Mouse (Mus musculus) forebrain, embryonic 13.5 days (tissue): ENCODE results near the gene Smg9. TPM values are rescaled to one million over a fixed set of nuclear protein-coding genes. Genes with fewer than 3 reads are reported as not detected.
A peak's percentile ranks its signal among the peaks of the same experiment; 100 is the strongest.

Experiments
- ATAC-seq: fragments of 200-750 bp; cut with Nextera tagmentation; 2 replicates; pipeline ENCODE4 v1.8.0; 2017
- H3K27ac ChIP-seq: fragments of 300-500 bp; sonication (generic); 2 replicates; pipeline ENCODE4 v1.5.1; 2015; ENCODE audit warnings: inconsistent platforms, mild to moderate bottlenecking, moderate library complexity
- H3K27me3 ChIP-seq: fragments of 300-500 bp; sonication (generic); 2 replicates; pipeline ENCODE4 v1.6.1; 2015; ENCODE audit warnings: mild to moderate bottlenecking, inconsistent platforms
- H3K36me3 ChIP-seq: fragments of 300-500 bp; sonication (generic); 2 replicates; pipeline ENCODE4 v1.6.1; 2015; ENCODE audit warnings: mild to moderate bottlenecking, inconsistent platforms; ENCODE audit not compliant: poor library complexity, severe bottlenecking
- H3K4me1 ChIP-seq: fragments of 300-500 bp; sonication (generic); 2 replicates; pipeline ENCODE4 v1.6.1; 2015; ENCODE audit warnings: inconsistent platforms
- H3K4me2 ChIP-seq: fragments of 300-500 bp; sonication (generic); 2 replicates; pipeline ENCODE4 v1.6.1; 2015; ENCODE audit warnings: inconsistent platforms, mild to moderate bottlenecking, moderate library complexity
- H3K4me3 ChIP-seq: fragments of 300-500 bp; sonication (generic); 2 replicates; pipeline ENCODE4 v1.5.1; 2015; ENCODE audit warnings: mild to moderate bottlenecking, inconsistent platforms
- H3K9ac ChIP-seq: fragments of 300-500 bp; sonication (generic); 2 replicates; pipeline ENCODE4 v1.6.1; 2015; ENCODE audit warnings: mild to moderate bottlenecking, inconsistent platforms
- H3K9me3 ChIP-seq: fragments of 300-500 bp; sonication (generic); replicated peaks from 2 replicates; pipeline ENCODE4 v1.6.1; 2016; ENCODE audit warnings: inconsistent platforms
- WGBS: fragments of 180-500 bp; shearing (Covaris S2); methylation state at CpG from one replicate; pipeline ENCODE4 v1.1.7; 2015; 5-methylcytosine and 5-hydroxymethylcytosine counted together
- polyA plus RNA-seq: library from polyadenylated mRNA; unstranded; fragments of >200 nt; fragmentation: Nextera tagmentation; extraction: Ambion mirVana; gene quantifications from 2 replicates; pipeline ENCODE4 v1.2.1, GENCODE M21; 2015

The Smg9 gene
- polyA plus RNA-seq, 1 experiment from 2014 or later, result 25.7 TPM

DNA sequence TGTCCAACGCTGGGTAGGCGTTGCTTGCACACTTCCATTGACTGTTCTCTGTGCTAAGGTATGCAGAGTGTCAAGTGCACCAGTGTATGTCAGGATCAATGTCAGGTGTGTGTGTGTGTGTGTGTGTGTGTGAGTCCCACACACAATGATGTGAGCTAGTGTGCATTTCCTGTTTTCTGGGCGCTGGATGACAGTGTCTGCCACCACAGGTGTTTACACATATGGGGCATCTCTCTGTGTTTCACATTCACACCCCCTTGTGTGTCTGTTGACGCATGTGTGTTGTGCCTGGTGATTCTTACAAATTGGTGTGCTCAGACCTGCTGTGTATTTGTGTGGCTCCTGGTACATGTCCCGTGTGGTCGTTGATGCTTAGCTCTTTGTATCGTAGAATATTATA is 30.5 kb upstream of the Smg9 start:
- 91% methylated on average over 7 of the region's 7 CpGs for WGBS
- Histone ChIP-seq H3K4me1 (peaks cover 11% of the 10 kb centered on the region), H3K9me3 (no peaks in the 10 kb centered on the region), H3K4me2 (no peak overlapping the region), H3K9ac (no peak overlapping the region), H3K36me3 (no peaks in the 10 kb centered on the region), H3K4me3 (no peak overlapping the region), H3K27me3 (0 out of 2 replicates have a peak, but pooled peaks cover 2% of the 10 kb centered on the region), H3K27ac (no peak overlapping the region)
- ATAC-seq, result no peak

DNA sequence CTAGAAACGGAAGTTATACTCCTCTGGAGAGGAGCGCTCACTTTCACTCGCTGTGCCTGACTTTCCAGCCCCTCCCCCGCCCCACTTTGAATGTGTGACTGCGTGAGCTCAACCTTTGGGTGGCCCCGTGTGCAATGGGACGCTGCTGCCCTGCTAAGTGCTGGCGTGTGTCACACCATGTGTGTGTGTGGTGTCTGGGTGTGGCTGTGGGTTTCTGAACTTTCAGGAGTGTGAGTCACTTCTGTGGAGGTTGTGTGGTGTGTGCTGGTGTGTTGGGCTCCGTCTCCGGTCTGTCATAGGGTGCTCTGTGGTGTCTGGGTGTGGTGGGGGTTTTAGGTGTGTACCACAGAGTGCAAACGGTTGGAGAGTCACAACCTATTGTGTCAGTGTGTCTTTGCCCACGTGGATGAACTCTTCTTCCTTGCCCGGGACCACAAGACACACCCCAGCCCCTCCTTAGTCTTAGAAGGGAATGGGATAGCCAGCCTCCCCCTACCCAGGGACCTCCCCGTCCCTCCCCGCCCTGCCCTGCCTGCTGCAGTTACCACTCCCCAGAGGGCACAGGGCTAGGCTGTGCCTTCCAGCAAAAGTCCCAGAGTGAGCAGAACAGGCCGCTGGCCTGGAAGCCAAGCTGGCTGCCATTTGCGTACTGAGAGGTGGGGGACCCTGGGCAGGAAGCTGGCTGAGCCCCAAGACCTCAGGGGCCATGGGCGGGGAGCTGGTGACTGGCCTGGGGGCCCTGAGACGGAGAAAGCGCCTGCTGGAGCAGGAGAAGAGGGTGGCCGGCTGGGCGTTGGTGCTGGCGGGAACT is 29.5 kb upstream of the Smg9 start, which contains the start of gene Kcnn4:
Gene Kcnn4 (plus strand): TSS at position 533 of the 811 bp plus-strand sequence.
- H3K27ac ChIP-seq, result no peak within 1 kb of the TSS
- peaks cover 12% of the 10 kb centered on the region for H3K4me1 ChIP-seq
- H3K9ac ChIP-seq, result no peak within 1 kb of the TSS
- no peak within 1 kb of the TSS for H3K4me2 ChIP-seq
- 46% methylated on average over 23 of the region's 23 CpGs for WGBS
- H3K9me3 ChIP-seq, result no peaks in the 10 kb centered on the region
- H3K4me3 ChIP-seq, result no peak within 1 kb of the TSS
- no peaks in the 10 kb centered on the region for H3K36me3 ChIP-seq
- ATAC-seq, result no peak
- no peaks in the 10 kb centered on the region for H3K27me3 ChIP-seq

- Histone ChIP-seq H3K27me3 (0 out of 2 replicates have a peak, but pooled peaks cover under 1% of the 10 kb centered on the region), H3K9me3 (no peaks in the 10 kb centered on the region), H3K4me2 (no peak overlapping the region), H3K27ac (no peak overlapping the region), H3K4me1 (peaks cover 11% of the 10 kb centered on the region), H3K36me3 (no peaks in the 10 kb centered on the region), H3K9ac (no peak overlapping the region), H3K4me3 (no peak overlapping the region)
- ATAC-seq, result no peak
- 81% methylated on average over 7 of the region's 7 CpGs for WGBS
Measured at GRCm38 (mm10) chr7:24371012-24371808, 28.2 kb upstream of the Smg9 start.

- Histone ChIP-seq H3K36me3 (no peaks in the 10 kb centered on the region), H3K9ac (no peak overlapping the region), H3K9me3 (no peaks in the 10 kb centered on the region), H3K4me3 (no peak overlapping the region), H3K4me2 (no peak overlapping the region), H3K4me1 (peaks cover 12% of the 10 kb centered on the region), H3K27me3 (peaks cover 6% of the 10 kb centered on the region; the same call in 1 of the 2 replicates), H3K27ac (no peak overlapping the region)
- WGBS, result 65% methylated on average over 3 of the region's 3 CpGs
- ATAC-seq, result no peak
Measured at GRCm38 (mm10) chr7:24371809-24372145, 27.6 kb upstream of the Smg9 start.

GRCm38 (mm10) chr7:24372300-24372699 is 27.1 kb upstream of the Smg9 start:
- Histone ChIP-seq H3K4me3 (no peak overlapping the region), H3K36me3 (no peaks in the 10 kb centered on the region), H3K27ac (no peak overlapping the region), H3K4me2 (no peak overlapping the region), H3K4me1 (peaks cover 17% of the 10 kb centered on the region), H3K9me3 (no peaks in the 10 kb centered on the region), H3K9ac (no peak overlapping the region), H3K27me3 (peaks cover 11% of the 10 kb centered on the region; the same call in 1 of the 2 replicates)
- 90% methylated on average over 9 of the region's 11 CpGs for WGBS
- ATAC-seq, result no peak

DNA sequence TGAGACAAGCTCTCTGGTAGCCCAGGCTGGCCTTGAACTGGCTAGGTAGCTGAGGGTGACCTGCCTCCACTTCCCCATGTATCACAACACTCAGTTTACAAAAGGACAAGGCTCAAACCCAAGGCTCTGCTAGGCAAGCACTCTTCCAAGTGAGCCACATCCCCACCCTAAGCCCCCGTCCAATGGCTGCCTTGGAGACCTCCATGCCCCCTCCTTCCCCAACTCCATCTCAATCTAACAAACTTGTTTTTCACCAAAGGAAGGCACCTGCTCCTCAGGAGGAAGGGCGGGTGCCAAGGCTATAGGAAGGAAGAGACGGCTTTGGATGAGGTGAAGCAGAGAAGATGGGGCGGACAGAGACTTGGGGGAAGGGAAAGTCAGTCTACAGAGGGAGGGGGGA is 26.6 kb upstream of the Smg9 start:
- peaks cover 20% of the 10 kb centered on the region for H3K4me1 ChIP-seq
- H3K4me3 ChIP-seq, result no peak overlapping the region
- no peak for ATAC-seq
- H3K9ac ChIP-seq, result no peak overlapping the region
- H3K27me3 ChIP-seq, result peaks cover 14% of the 10 kb centered on the region; the same call in 1 of the 2 replicates
- no peak overlapping the region for H3K4me2 ChIP-seq
- H3K27ac ChIP-seq, result no peak overlapping the region
- H3K9me3 ChIP-seq, result no peaks in the 10 kb centered on the region
- no peaks in the 10 kb centered on the region for H3K36me3 ChIP-seq
- 75% methylated on average over 4 of the region's 4 CpGs for WGBS

- H3K4me1 ChIP-seq, result peaks cover 20% of the 10 kb centered on the region
- no peaks in the 10 kb centered on the region for H3K36me3 ChIP-seq
- peak overlapping the region; percentile 46 for H3K4me2 ChIP-seq
- peak overlapping the region; percentile 68 for H3K27ac ChIP-seq
- H3K27me3 ChIP-seq, result peaks cover 17% of the 10 kb centered on the region; the same call in 1 of the 2 replicates
- WGBS, result 22% methylated on average over 16 of the region's 20 CpGs
- peak; percentile 69 for ATAC-seq
- 0 out of 2 replicates have a peak overlapping the region, but pooled peaks have one; percentile 45 for H3K9ac ChIP-seq
- H3K9me3 ChIP-seq, result no peaks in the 10 kb centered on the region
- no peak overlapping the region for H3K4me3 ChIP-seq
Measured at GRCm38 (mm10) chr7:24373538-24374379, 25.7 kb upstream of the Smg9 start.

GRCm38 (mm10) chr7:24376456-24376855 is 23.0 kb upstream of the Smg9 start:
- peaks cover 20% of the 10 kb centered on the region for H3K4me1 ChIP-seq
- H3K4me3 ChIP-seq, result no peak overlapping the region
- H3K36me3 ChIP-seq, result no peaks in the 10 kb centered on the region
- 92% methylated on average over 8 of the region's 8 CpGs for WGBS
- no peaks in the 10 kb centered on the region for H3K9me3 ChIP-seq
- no peak overlapping the region for H3K27ac ChIP-seq
- H3K9ac ChIP-seq, result no peak overlapping the region
- H3K27me3 ChIP-seq, result peaks cover 17% of the 10 kb centered on the region; the same call in 1 of the 2 replicates
- no peak overlapping the region for H3K4me2 ChIP-seq
- ATAC-seq, result no peak

- ATAC-seq, result peak; percentile 57; the same call in 1 of the 2 replicates
- Histone ChIP-seq H3K4me3 (peak overlapping the region; percentile 31), H3K9ac (peak overlapping the region; percentile 50), H3K4me2 (peak overlapping the region; percentile 57), H3K36me3 (no peaks in the 10 kb centered on the region), H3K9me3 (no peaks in the 10 kb centered on the region), H3K27me3 (peaks cover 17% of the 10 kb centered on the region; the same call in 1 of the 2 replicates), H3K27ac (no peak overlapping the region), H3K4me1 (peaks cover 20% of the 10 kb centered on the region)
- WGBS, result 9% methylated on average over 47 of the region's 49 CpGs
Measured at GRCm38 (mm10) chr7:24377091-24377865, 22.1 kb upstream of the Smg9 start.

DNA sequence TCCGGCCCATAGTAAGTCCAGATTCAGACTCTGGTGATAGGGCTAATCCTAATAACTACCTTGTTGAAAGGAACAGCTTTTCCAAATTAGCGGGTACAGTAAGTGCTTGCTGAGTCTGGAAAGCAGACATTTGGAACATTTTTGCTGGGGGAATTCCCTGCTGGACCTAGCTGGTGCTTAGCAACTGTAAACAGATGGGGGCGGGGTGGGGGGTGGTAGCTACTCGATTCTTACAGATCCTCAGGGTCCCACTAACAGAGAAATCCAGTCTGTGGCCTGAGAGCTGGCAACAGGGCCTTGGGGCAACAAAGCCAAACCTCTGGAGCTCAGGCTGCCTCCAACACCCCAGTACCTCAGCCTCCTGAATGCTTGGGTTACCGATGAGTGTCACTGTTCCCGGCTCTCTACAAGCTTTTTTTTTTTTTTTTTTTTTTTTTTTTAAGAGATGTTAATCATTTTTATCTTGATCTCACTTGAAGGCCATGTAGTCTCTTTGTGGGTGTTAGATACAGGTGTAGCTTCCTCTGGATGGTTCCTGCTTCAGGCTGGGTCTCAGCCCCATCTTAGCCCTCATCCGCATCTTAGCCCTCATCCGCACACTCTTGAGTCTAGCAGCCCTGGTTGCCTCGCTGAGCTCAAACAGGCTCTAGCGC is 21.2 kb upstream of the Smg9 start:
- no peaks in the 10 kb centered on the region for H3K36me3 ChIP-seq
- WGBS, result 74% methylated on average over 10 of the region's 10 CpGs
- no peak for ATAC-seq

More for the DNA sequence above, 21.2 kb upstream of the Smg9 start:
- Histone ChIP-seq H3K27me3 (peaks cover 17% of the 10 kb centered on the region; the same call in 1 of the 2 replicates), H3K9ac (no peak overlapping the region), H3K4me3 (no peak overlapping the region), H3K4me1 (peaks cover 19% of the 10 kb centered on the region), H3K27ac (no peak overlapping the region), H3K9me3 (no peaks in the 10 kb centered on the region), H3K4me2 (no peak overlapping the region)
